Mouse (Mus musculus): ENCODE measurements at regions not wholly inside any gene's neighbourhood (a gene's known extent, or its start where the extent isn't known, plus 50 kb on each side); places are given as distances from the start of the nearest gene placed in this dataset.

DNA sequence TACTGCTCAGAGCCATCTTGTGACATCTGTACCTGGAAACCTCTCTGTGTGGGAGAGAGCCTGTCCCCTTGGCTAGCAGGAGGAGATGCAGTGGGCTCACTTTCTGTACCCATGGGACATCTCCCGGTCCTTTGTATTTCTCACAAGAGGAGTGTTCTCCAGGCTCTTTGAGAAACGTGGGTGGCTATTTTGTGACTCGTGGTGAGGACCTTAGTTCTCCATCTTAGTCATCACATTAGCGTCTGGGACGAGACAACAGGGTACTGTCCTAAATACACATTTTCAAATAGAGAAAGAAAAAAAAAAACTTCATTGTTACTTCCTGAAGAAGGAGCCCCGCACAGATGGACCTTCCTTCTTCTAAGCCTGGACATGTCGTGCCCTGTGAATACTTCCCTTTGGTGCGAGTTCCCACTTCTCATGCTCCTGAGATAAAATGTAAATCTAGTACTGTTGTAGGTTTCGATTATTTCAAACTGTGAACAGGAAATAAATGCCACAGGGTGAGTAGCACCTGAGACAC lies 366.8 kb upstream of the Runx1 start:
- TF ChIP-seq POLR2A (IDR thresholded peaks at IDR 0.05; ENCODE audit: low read depth, low read length) (no peak), CTCF (IDR thresholded peaks at IDR 0.05; ENCODE audit: borderline replicate concordance, insufficient read depth, low read length) (no peak)

Measured in embryonic fibroblast, embryonic 13.5 days (primary cell).